Mouse (Mus musculus) small intestine, adult 2 months (tissue): ENCODE results near the gene RPS10-NUDT3. TPM values are rescaled to one million over a fixed set of nuclear protein-coding genes. Genes with fewer than 3 reads are reported as not detected.

ENCODE experiments used
- H3K27ac ChIP-seq: fragments of 200-500 bp; 2 replicates; pipeline ENCODE4 v1.5.1; 2012; ENCODE audit warnings: low read depth, low read length, control low read depth, inconsistent platforms; ENCODE audit not compliant: insufficient read depth
- H3K27me3 ChIP-seq: fragments of 200-500 bp; 2 replicates; pipeline ENCODE4 v1.6.1; 2012; ENCODE audit warnings: mild to moderate bottlenecking, moderate library complexity, low read length, inconsistent platforms; ENCODE audit not compliant: control insufficient read depth, insufficient read depth
- H3K36me3 ChIP-seq: fragments of 200-500 bp; 2 replicates; pipeline ENCODE4 v1.6.1; 2012; ENCODE audit warnings: mild to moderate bottlenecking, low read length, control low read depth, inconsistent platforms; ENCODE audit not compliant: control insufficient read depth, insufficient read depth
- H3K4me1 ChIP-seq: fragments of 200-500 bp; 2 replicates; pipeline ENCODE4 v1.6.1; 2012; ENCODE audit warnings: low read length, inconsistent platforms, mixed read lengths; ENCODE audit not compliant: control insufficient read depth, insufficient read depth, insufficient read length
- H3K4me3 ChIP-seq: fragments of 200-500 bp; 2 replicates; pipeline ENCODE4 v1.5.1; 2012; ENCODE audit warnings: low read depth, mild to moderate bottlenecking, control low read depth, inconsistent platforms, low read length, moderate library complexity
- CTCF ChIP-seq: fragments of 200-500 bp; IDR thresholded peaks from 2 replicates; pipeline ENCODE4 v1.5.1; 2012; ENCODE audit warnings: low read depth, mild to moderate bottlenecking, control low read depth, inconsistent platforms, low read length, moderate library complexity, mixed read lengths; ENCODE audit not compliant: insufficient replicate concordance, insufficient read length; ENCODE audit errors: extremely low read depth
- POLR2A ChIP-seq: fragments of 200-500 bp; IDR thresholded peaks from 2 replicates; pipeline ENCODE4 v1.6.1; 2012; ENCODE audit warnings: low read depth, mild to moderate bottlenecking, control low read depth, inconsistent platforms, low read length, moderate library complexity
- WGBS: fragments of 180-500 bp; shearing (Covaris S2); methylation state at CpG from one replicate; pipeline ENCODE4 v1.1.7; 2018; 5-methylcytosine and 5-hydroxymethylcytosine counted together
- polyA plus RNA-seq: library from polyadenylated mRNA; depleted of rRNA; stranded (reverse); fragments of >200 nt; gene quantifications from 2 replicates; pipeline ENCODE4 v1.2.3, GENCODE M21; 2012; rRNA removed

The RPS10-NUDT3 gene
- not detected in 2 replicates for polyA plus RNA-seq

GRCm38 (mm10) chr17:27634871-27635574 lies at the start of gene RPS10-NUDT3:
TSS of gene RPS10-NUDT3 (minus strand) at chr17:27635222.
- peaks cover 36% of the 10 kb centered on the region for H3K36me3 ChIP-seq
- peak within 1 kb of the TSS; percentile 46 for H3K27ac ChIP-seq
- TF ChIP-seq POLR2A: peak; percentile 87
- no peak for TF ChIP-seq CTCF
- peaks cover 9% of the 10 kb centered on the region; the same call in 1 of the 2 replicates for H3K4me1 ChIP-seq
- no peaks in the 10 kb centered on the region for H3K27me3 ChIP-seq
- H3K4me3 ChIP-seq: peak within 1 kb of the TSS; percentile 81
- WGBS: under 1% methylated on average over 69 of the region's 72 CpGs

- Histone ChIP-seq H3K36me3 (no peaks in the 10 kb centered on the region), H3K27ac (no peak overlapping the region), H3K4me1 (no peaks in the 10 kb centered on the region), H3K4me3 (no peak overlapping the region), H3K27me3 (peaks cover 4% of the 10 kb centered on the region; the same call in 1 of the 2 replicates)
- 35% methylated on average over 11 of the region's 11 CpGs for WGBS
- TF ChIP-seq POLR2A: no peak
- TF ChIP-seq CTCF: no peak
Measured at GRCm38 (mm10) chr17:27678924-27679813, 44.1 kb upstream of the RPS10-NUDT3 start.

GRCm38 (mm10) chr17:27677756-27678155 lies 42.7 kb upstream of the RPS10-NUDT3 start:
- Histone ChIP-seq H3K4me3 (no peak overlapping the region), H3K27ac (no peak overlapping the region), H3K36me3 (no peaks in the 10 kb centered on the region), H3K27me3 (no peaks in the 10 kb centered on the region), H3K4me1 (no peaks in the 10 kb centered on the region)
- TF ChIP-seq CTCF: no peak
- no peak for TF ChIP-seq POLR2A
- WGBS: 74% methylated on average over 5 of the region's 5 CpGs

GRCm38 (mm10) chr17:27676270-27676669 lies 41.2 kb upstream of the RPS10-NUDT3 start:
- 65% methylated on average over 7 of the region's 7 CpGs for WGBS
- TF ChIP-seq CTCF: no peak
- TF ChIP-seq POLR2A: no peak

GRCm38 (mm10) chr17:27675453-27675852 lies 40.4 kb upstream of the RPS10-NUDT3 start:
- no peak overlapping the region for H3K27ac ChIP-seq
- H3K36me3 ChIP-seq: no peaks in the 10 kb centered on the region
- no peaks in the 10 kb centered on the region for H3K4me1 ChIP-seq
- WGBS: 43% methylated on average over 9 of the region's 9 CpGs
- no peak overlapping the region for H3K4me3 ChIP-seq
- TF ChIP-seq POLR2A: no peak
- TF ChIP-seq CTCF: no peak
- no peaks in the 10 kb centered on the region for H3K27me3 ChIP-seq

More at GRCm38 (mm10) chr17:27676270-27676669, 41.2 kb upstream of the RPS10-NUDT3 start:
- H3K27me3 ChIP-seq: no peaks in the 10 kb centered on the region
- no peaks in the 10 kb centered on the region for H3K36me3 ChIP-seq
- no peaks in the 10 kb centered on the region for H3K4me1 ChIP-seq
- H3K27ac ChIP-seq: no peak overlapping the region
- H3K4me3 ChIP-seq: no peak overlapping the region

- no peaks in the 10 kb centered on the region for H3K36me3 ChIP-seq
- 88% methylated on average over 7 of the region's 7 CpGs for WGBS
- no peak overlapping the region for H3K27ac ChIP-seq
- TF ChIP-seq POLR2A (no peak), CTCF (no peak)
- no peaks in the 10 kb centered on the region for H3K27me3 ChIP-seq
- no peak overlapping the region for H3K4me3 ChIP-seq
- H3K4me1 ChIP-seq: no peaks in the 10 kb centered on the region
Measured at GRCm38 (mm10) chr17:27673945-27674344, 38.9 kb upstream of the RPS10-NUDT3 start.

GRCm38 (mm10) chr17:27671720-27672119 lies 36.7 kb upstream of the RPS10-NUDT3 start:
- Histone ChIP-seq H3K4me1 (no peaks in the 10 kb centered on the region), H3K27ac (no peak overlapping the region), H3K4me3 (no peak overlapping the region), H3K36me3 (no peaks in the 10 kb centered on the region), H3K27me3 (no peaks in the 10 kb centered on the region)
- 81% methylated on average over 6 of the region's 6 CpGs for WGBS
- TF ChIP-seq POLR2A (no peak), CTCF (no peak)
